Mouse (Mus musculus) T-helper 2 cell (primary cell): ENCODE measurements around the gene Ttll8.

ENCODE experiments used
- in situ Hi-C: fragments of 300-600 bp; cut with MboI, MseI; formaldehyde crosslinking; loops from one replicate; pipeline ENCODE4 v1.15.1; 2025; ENCODE audit warnings: high pct_unique_total_duplicates

Gene Ttll8

DNA sequence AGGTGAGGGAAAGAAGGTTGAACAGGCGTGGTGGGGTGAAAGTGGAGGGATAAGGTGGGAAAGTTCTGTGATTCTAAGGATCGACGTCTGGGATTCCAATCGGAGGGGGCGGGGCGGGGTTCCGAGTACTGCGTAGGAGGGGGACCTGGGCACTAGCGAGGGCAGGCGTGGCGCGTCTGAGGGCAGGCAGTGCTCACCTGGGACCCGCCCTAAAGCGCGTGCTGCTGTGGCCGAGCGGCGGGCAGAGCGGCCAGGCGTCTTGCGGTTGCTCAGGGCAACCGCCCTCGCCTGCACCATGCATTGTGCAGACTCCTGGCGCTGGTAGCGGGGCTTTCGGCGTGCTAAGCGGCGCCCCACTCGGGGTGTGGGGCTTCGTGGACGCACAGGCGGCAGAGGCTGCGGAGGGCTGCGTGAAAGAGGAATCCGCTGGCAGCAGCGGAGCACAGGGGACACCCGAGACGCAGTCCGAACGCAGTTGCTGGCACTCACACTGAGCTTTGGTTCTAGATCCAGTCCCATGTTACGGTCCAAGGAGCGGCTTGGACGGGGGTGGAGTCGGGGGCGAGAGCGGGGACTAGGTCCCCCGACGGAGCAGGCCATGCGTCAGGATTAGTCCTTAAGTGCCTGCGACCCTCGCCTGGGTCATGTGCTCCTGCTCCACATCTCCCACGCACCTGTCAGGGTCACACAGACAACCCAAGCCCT is at the start of gene Ttll8:
Ttll8 (minus strand) TSS at position 51 of the 705 bp plus-strand sequence.
- in situ Hi-C loops: no loop called here

DNA sequence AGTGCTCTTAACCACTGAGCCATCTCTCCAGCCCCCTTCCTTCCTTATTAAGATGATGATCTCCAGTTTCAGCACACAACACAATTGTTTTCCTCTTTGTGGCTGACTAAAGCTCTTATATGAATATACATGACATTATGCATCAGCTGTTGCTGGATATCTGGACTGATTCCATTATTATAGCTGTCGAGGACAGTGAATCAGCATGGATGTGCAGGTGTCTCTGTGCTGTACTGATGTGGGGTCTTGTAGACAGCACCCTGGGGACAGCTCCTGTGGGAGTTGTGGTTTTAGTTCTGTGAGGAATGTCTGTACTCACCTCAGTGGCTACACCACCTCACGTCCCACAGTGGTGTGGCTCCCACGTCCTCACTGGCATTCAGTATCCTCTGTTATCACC is 47.0 kb upstream of the Ttll8 start:
- in situ Hi-C loops: loop anchor here (5.0 kb wide), 1 partner anchor 51 kb away; no protein-coding TSS in a partner anchor

DNA sequence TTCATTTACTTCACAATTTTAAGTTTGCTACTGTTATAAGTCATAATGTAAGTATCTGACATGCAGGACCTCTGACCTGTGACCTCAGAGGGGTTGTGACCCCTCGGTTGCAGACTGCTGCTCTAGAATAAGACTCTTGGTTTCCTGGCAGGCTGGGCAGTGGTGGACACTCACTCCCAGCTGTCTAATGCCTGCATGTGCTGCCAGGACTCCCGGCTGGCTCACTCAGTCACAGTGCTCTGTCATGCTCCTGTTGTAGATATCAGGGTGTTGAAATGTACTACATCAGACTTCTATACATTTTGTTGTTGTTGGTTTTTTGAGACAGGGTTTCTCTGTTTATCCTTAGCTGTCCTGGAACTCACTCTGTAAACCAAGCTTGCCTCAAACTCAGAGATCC is 46.1 kb upstream of the Ttll8 start:
- in situ Hi-C loops: loop anchor here (5.0 kb wide), 1 partner anchor 52 kb away; no protein-coding TSS in a partner anchor

DNA sequence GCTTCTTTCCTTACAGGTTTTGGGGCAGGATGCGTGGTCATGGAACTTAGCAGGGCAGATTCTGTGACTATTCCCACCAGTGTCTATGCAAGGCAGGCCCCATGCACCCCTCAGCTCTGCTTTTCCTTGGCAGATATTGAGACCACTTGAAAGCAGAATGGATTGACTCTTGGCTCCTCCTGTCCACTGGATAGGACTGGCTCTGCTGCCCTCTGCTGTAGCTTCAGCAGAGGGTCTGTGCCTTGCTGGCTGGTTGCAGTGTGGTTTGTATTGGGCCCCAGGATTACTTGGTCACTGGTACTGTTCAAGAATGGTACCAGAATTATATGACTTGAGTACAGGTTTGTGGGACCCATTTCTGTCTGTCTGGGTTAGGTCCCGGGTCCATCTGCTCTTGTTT is 44.9 kb upstream of the Ttll8 start:
- in situ Hi-C loops: no loop called here

DNA sequence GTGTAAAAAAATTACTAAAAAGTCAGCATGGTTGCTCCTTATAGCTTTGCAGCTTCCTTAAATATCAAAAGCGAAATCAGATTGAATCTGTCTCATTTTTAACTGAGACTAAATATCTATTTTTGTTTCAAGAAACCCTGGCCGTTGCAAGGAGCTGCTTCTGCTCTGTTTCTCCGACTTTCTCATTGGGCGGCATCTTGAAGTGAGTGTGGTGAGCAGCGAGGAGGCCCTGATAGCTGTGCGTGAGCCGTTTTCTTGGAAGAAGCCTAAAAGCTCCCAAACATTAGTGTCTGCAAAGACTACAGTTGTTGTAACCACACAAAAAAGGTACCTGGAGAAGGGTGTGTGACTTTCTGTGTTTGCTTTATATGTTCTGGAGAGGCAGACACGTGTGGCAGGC is 44.4 kb upstream of the Ttll8 start:
- in situ Hi-C loops: no loop called here

DNA sequence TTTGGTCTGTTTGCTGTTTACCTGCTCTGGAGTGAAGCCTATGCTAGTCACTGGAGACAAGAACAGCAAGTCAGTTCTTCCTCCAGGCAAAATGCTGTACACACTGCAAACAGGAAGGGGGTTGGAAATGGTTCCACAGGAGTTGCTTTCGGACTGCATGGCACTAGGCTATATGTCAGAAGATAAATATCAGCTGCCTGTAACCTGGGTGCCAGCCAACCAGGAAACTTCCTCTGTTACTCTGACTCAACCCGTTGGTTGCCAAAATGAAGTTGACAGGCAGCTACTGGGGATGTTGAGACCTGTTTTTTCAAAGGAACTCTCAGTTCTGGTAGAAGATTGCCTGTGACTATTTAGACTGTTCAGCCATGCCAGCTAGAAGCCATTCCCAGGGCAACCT is 35.0 kb upstream of the Ttll8 start:
- in situ Hi-C loops: no loop called here

DNA sequence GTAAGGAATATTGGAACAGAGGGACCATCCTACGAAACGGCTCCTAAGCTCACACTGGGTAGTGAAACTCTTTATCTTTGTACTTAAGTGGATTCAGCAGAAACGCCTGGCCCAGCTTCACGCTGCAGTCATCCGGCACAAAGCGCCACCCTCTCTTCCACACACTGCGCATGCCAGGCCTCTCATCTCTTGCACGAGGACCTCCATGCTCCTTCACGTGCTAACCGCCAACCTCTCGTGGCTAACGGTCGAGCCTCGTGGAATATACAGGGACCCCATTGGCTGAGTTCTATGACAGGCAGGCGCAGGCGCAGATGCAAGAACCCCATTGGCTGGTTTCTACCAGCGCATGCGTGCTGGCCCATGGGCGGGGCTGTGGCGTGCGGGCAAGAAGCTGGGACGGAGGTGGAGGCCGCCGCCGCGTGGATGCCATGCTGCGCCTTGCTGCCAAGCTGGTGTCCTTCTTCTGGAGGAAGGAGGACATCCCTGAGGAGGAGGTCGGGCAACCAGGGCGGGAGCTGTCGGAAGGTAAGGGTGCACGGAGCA is 28.4 kb upstream of the Ttll8 start, which contains the start of gene Mov10l1:
Mov10l1 (plus strand) TSS at position 376 of the 546 bp plus-strand sequence.
- in situ Hi-C loops: no loop called here

DNA sequence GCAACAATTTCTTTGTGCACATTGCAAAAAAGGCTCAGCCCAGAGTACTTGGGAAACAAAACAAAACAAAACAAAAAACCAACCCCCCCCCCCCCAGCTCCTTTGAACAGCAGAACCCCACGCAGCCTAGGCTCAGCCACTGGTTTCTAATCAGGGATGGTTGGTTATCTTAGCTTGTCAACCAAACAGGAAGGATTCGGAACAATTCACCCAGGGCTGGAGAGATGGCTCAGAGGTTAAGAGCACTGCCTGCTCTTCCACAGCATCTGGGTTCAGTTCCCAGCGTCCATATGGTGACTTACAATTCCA is 24.9 kb upstream of the Ttll8 start:
- in situ Hi-C loops: no loop called here

DNA sequence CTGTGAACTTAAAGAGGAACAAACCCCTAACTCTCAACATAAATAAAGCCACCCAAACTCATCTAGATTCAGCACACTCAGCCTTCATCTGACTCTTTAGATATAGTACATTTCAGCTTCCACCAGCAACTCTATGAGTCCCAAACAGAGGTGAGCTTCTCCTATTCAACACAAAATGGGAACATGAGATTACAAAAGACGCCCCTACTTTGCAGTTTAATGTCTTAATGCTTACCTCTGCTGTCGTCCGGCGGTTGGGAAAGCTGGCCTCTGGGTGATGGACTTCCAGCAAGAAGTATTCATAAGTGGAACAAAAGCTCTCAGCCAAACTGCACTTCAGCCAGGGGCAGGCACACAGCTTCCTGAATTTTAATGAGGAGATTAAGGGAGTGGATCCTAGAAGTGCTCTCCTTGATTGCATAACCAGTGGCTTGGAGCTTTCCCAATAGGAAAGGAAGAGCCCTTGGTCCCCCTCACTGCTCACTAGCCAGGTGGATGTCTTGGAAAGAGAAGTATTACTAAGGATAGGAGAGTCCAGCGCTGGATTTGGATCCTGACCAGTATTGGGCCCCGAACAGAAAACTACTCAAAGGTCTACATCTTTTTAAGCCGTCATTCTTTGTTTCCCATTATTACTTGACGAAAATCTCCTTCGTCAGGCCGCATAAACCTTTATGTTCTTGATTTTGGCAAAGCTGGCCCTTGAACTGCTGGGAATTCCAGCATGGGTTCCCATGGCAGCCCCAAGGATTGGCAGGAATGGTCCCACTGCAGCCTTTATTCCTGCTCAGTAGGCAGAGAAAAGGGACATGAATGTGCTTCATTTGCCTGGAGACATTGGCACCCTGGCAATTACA is 24.3 kb upstream of the Ttll8 start, which contains the start of gene Mlc1:
Mlc1 (minus strand) TSS at position 727 of the 857 bp plus-strand sequence.
- in situ Hi-C loops: no loop called here

DNA sequence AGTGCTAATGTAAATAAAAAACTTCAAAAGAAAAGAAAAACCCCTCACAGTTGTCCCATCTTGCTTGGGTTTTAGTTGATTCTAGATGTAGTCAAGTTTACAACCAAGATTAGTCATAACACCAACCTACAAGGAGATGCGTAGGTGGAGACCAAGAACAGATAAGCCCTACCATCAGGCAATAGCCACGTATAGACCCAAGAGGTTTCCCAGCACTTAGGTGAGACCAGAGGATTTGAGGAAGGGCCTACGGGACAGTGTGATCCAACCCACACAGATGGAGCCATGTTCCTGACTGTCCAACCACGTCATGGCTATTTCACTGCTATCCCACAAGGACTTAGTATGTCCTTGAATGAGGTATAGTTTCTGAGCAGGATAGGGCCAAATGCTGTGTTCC is 18.1 kb upstream of the Ttll8 start:
- in situ Hi-C loops: no loop called here

DNA sequence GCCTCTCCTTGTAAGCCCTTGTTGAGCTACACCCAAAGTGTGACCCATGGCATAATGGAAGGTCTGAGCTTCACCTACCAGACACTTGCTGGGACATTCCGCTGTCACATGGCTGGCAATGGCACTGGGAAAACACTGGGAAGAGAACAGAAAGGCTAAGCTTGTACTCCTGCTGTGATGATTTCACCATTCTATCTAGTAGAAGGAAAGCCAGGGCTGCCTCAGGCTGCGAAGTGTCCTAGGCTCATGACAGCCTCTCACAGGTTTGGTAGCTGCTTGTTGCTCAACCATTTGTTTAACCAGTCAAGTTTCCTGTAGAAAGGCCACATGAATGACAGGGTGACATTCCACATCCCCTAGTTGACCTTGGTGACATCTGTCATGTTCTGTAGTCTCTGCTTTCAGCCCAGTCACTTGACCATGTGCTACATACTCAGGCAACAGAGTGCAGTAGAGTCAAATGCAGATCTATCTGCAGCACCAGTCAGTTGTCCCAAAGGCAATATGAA is 9.9 kb upstream of the Ttll8 start:
- in situ Hi-C loops: no loop called here

DNA sequence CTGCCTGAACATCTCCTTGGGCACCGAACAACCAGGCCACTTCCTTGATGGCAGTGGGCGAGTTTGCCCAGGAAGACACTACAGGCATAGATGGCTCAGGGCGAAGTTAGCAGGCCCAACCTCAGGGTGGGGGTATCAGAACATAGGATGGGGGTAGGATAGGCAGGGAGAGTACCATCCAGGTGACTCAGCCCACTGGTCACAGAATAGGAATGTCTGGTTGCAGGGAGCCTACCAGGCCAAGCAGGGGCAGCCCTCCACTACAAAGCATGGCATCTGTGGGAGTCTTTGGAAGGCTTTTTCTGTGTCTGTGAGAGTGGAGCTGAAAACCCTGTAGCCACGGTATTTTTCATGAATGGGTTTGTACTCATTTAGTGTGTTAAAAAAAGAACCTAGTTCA is 3.3 kb upstream of the Ttll8 start:
- in situ Hi-C loops: no loop called here

DNA sequence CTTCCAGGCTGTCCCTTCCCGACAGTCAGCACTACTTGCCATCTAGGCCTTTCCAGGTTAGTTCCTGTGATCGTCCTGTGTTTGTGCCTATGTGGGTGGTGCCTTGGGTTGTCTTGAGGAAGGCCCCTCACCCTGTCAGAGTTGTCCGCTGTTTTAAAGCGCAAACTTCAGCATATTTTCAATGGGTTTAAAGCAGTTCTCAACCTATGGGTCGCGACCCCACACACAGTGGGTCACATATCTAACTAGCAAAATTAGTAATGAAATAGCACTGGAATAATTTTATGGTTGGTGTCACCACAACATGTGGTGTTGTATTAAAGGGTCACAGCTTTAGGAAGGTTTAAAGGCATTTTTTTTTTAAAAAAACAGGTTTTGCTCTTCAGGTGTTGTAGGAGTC is 1.1 kb upstream of the Ttll8 start:
- in situ Hi-C loops: no loop called here

DNA sequence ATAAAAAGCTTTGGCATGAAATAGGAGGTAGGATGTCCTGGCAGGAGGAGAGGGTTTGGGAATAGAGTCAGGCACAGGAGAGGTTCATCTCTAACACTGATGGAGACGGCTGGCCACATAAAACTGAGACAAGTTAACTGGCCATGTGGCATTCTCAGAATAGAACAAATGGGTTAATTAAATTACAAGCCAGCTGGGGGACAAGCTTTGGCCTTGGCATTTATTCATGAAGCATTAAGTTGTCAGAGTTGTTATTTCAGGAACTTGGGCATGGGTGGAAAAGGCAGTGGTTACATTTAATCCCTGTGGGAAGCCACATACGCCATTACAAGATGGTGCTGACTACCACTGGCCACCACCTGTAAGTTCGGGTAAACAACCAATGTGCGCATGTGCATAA is 3.0 kb downstream of the Ttll8 start:
- in situ Hi-C loops: no loop called here

DNA sequence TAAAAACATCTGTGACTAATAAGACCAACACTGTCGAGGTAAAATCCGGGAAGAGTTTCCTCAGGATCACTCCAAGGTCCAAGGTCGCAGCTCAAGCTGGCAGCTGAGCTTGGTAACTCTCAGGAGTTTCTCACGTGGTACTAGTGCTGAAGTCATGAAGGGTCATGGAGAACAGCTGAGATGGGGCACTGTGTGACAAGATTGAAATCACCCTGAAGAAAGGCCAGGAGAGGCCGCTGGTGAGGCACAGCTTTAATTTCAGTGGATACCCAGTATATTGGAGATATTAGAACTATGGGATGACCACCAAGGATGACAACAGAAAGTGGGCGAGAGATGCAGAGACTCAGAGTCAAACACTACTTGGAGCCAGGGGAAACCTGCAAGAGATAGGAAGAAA is 7.4 kb downstream of the Ttll8 start:
- in situ Hi-C loops: no loop called here

DNA sequence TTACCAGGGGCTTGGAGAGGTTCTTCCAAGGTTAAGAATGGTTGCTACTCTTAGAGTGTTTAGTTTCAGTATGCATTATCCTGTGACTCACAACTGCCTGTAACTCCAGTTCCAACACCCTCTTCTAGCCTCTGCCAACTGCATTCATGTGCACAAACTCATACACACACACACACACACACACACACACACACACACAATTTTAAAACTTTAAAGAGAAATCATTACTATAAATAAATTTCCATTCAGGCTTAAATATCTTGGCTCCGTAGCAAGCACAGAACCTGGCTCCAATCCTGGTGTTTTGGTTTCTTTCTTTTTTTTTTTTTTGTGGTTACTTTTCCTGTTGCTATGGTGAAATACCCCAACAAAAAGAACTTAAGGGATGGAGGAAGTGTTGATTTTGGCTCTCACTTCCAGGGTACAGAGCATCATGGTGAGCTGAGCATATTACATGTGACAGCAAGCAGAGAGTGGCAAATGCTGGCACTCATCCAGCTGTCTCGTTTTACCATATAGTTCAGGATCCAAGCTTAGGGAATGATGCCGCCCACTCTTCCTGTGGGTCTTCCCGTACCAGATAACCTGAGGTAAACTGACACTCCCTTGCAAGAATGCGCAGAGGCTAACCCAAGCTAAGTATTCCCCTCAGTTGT is 10.2 kb downstream of the Ttll8 start:
- in situ Hi-C loops: no loop called here

DNA sequence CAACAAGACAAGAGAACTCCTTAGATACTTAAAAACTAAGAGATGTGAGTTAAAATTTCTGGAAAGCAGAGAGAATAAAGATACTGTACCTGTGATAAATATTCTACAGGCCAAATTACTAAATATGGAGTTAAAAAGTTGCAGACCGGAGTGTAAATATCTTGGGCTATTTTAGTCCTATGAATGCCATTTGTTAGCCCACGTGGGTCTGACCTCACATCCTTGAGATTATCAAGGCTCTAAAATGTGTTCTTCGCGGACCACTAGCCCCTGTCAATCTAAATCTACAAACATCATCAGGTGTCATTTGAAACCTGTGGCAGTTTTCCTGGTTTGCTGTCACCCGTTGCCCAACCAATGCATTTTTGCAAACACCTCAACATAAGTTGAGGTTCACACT is 11.4 kb downstream of the Ttll8 start:
- in situ Hi-C loops: no loop called here

DNA sequence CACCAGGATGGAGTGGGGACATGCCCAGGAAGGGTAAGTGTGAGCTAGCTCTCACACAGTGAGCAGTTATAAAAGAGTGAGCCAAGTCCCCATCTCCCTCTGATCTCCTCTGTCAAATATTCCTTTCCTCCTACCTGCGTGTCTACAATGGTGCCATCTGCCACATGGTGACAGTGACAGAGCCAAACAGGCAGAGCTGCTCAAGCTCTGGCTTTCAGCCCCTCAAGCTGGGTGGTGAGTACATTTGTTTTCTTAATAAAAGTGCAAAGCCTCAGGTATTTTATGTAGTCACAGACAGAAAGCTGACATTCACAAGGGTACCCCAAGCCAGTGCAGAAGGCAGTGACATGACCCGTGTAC is 16.9 kb downstream of the Ttll8 start:
- in situ Hi-C loops: loop anchor here (10.0 kb wide), 1 partner anchor 328 kb away; no protein-coding TSS in a partner anchor

DNA sequence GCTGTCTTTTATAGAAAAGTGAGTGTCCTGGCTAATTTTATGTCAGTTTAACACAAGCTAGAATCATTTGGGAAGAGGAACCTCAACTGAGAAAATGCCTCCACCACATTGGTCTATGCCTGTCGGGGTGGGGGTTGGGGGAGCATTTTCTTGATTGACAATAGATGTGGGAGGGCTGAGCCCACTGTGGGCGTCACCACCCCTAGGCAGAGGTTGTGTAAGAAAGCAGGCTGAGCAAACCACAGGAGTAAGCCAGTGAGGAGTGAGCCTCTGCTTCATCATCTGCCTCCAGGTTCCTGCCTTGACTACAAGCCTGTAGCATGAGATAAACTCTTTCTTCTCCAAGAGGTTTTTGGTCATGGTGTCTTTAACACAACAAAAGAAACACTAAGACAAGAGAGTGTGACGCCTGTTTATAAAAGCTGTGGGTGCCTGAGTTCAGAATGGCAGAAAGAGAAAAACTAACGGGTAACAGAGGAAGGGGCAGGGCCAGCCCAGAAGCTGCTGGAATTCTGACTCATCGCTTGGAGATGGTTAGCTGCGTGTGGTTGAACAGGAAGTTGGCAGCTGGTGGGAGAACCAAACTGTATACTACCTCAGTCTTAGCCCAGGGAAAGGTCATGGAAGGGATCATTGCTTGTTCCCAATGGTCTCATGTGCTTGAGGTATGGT is 17.5 kb downstream of the Ttll8 start:
- in situ Hi-C loops: loop anchor here (10.0 kb wide), 1 partner anchor 328 kb away; no protein-coding TSS in a partner anchor

DNA sequence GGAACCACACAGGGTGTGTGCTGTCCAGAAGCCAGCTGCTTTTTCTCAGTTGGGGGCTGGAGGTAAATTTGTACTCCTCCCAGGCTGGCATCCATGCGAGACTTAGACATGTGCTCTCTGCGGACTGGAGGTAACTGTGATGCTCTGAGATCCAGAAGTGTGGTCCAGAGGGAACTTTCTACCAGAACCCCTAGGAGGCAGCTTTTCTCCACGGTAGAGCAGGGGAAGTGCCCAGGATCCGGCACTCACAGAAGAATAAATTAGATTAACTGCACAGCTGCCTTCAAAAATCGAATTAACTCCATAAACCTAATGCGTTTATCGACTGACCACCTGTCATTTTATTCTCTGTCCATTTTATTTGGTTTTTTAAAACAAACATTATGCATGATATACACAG is 20.1 kb downstream of the Ttll8 start:
- in situ Hi-C loops: loop anchor here (10.0 kb wide), 1 partner anchor 331 kb away; no protein-coding TSS in a partner anchor

DNA sequence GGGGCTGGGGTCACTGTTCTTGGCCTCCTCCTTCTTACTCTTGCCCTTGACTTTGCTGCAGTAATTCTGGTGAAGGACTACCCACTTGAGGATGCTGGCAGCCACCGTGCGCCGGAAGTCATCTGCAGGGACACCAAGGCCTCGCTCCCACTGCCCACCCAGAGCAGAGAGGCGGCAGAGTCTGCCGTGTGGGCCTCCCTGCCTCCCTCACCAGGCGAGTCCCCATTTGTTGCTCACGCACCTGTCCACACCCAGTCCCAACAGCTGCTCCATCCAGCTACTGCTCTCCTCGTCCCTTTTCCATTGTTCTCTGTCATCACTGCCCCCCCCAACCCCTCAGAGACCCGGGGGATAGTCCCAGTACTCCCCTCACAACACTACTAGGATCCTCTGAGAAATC is 21.6 kb downstream of the Ttll8 start:
- in situ Hi-C loops: loop anchor here (10.0 kb wide), 1 partner anchor 332 kb away; no protein-coding TSS in a partner anchor
